Mouse (Mus musculus) olfactory bulb, adult 2 months (tissue): ENCODE data around the gene Crim1. TPM values are rescaled to one million over a fixed set of nuclear protein-coding genes. Genes with fewer than 3 reads are reported as not detected.

Experiments
- H3K27ac ChIP-seq: fragments of 200-500 bp; 2 replicates; pipeline ENCODE4 v1.5.1; 2012; ENCODE audit warnings: low read depth, low read length; ENCODE audit not compliant: insufficient read depth
- H3K4me1 ChIP-seq: fragments of 200-500 bp; 2 replicates; pipeline ENCODE4 v1.6.1; 2012; ENCODE audit warnings: low read length; ENCODE audit not compliant: control insufficient read depth, insufficient read depth
- H3K4me3 ChIP-seq: fragments of 200-500 bp; 2 replicates; pipeline ENCODE4 v1.5.1; 2012; ENCODE audit warnings: mild to moderate bottlenecking, low read depth, low read length, moderate library complexity; ENCODE audit not compliant: insufficient read depth
- CTCF ChIP-seq: fragments of 200-500 bp; IDR thresholded peaks from 2 replicates; pipeline ENCODE4 v1.5.1; 2012; ENCODE audit warnings: low read depth, mild to moderate bottlenecking, low read length, moderate library complexity; ENCODE audit not compliant: insufficient read depth
- POLR2A ChIP-seq: fragments of 200-500 bp; IDR thresholded peaks from 2 replicates; pipeline ENCODE4 v1.6.1; 2012; ENCODE audit warnings: mild to moderate bottlenecking, low read depth, low read length, moderate library complexity; ENCODE audit not compliant: insufficient read depth
- WGBS: fragments of 180-500 bp; shearing (Covaris S2); methylation state at CpG from one replicate; pipeline ENCODE4 v1.1.7; 2018; 5-methylcytosine and 5-hydroxymethylcytosine counted together
- polyA plus RNA-seq: library from polyadenylated mRNA; stranded (reverse); fragments of >200 nt; gene quantifications from 2 replicates; pipeline ENCODE4 v1.2.4, GENCODE M21; 2012; ENCODE audit warnings: low replicate concordance; ENCODE audit not compliant: missing spikeins, insufficient read depth, insufficient read length

The Crim1 gene
- polyA plus RNA-seq, 1 experiment, result not detected

GRCm38 (mm10) chr17:78318810-78319209 is 118.8 kb downstream of the Crim1 start:
- Histone ChIP-seq H3K27ac (no peak overlapping the region), H3K4me3 (no peak overlapping the region), H3K4me1 (peaks cover 3% of the 10 kb centered on the region)
- WGBS, result 94% methylated on average over 3 of the region's 3 CpGs
- TF ChIP-seq CTCF, result no peak
- no peak for TF ChIP-seq POLR2A

DNA sequence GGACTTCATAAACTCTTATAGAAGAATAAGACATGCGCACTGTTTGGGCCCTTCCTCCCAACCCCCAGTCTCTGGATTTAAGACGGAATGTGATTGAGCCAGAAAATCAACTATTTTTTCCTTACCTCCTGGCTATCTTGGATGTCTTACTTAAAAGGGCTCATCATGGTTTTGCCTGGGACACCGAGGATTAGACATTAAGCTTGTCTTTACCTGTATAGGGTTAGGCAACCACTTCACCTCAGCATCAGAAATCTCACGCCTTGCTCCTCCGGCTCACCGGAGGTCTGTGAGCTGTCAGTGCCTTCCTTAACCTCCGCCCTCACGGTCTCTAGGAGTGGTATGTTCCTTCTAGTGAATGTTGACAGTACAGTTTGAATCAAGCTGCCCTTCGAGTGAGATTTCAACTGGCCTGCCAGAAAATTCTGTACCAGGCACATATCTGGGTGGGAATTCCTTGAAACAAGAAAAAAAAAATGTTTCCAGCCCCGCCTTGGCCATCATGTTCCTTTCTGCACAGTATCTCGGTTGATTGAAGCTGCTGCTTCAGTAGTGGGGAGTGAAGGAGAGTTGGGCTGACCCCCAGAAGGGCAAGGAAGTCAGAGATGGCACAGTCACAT is 121.3 kb downstream of the Crim1 start:
- 94% methylated on average over 11 of the region's 11 CpGs for WGBS
- no peak for TF ChIP-seq CTCF
- no peak for TF ChIP-seq POLR2A
- H3K4me1 ChIP-seq, result peaks cover 3% of the 10 kb centered on the region
- no peak overlapping the region for H3K4me3 ChIP-seq
- H3K27ac ChIP-seq, result no peak overlapping the region

DNA sequence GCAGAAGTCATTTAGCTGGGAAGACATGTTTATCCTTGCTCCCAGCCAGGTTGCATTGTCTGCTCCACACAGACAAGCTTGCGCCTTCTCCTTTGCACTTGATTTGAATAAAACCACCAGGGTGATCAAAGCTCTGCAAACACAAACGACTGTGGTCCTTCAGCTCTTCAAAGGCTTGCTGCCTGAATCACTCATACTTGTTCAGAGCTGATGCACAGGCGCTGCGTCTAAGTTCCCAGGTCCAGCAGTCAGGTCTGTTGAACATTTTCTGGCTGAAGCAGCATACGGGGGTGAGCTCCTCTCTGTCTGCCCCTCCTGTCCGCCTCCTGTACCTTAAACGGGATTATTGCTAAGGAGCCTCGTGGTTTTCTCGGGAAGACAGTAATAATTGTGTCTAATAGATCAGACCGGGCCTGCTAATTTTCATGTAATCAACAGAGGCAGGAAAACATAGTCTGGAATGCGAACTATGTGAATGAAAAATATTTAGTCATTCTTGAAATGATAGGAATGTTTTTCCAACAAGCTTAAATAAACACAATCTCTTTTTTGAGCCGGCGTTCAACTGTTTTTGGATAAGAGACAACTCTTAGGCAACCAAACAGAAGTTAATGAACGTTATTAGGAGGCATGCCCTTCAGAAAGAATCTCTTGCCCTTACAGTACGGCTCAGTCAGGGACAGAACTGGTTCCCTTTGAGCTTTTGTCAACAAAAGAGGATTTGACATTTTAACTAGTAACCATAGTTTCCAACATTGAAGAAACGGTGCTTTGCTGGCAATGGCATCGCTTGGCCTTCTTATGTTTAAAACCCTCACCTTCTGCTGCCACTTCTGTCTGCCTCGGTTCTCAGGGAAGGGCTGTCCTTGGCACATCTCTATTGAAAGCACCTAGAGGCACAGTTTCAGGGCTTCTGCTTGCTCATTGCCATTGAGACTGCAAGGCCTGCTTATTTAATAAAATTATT is 122.6 kb downstream of the Crim1 start:
- WGBS, result 43% methylated on average over 18 of the region's 18 CpGs

DNA sequence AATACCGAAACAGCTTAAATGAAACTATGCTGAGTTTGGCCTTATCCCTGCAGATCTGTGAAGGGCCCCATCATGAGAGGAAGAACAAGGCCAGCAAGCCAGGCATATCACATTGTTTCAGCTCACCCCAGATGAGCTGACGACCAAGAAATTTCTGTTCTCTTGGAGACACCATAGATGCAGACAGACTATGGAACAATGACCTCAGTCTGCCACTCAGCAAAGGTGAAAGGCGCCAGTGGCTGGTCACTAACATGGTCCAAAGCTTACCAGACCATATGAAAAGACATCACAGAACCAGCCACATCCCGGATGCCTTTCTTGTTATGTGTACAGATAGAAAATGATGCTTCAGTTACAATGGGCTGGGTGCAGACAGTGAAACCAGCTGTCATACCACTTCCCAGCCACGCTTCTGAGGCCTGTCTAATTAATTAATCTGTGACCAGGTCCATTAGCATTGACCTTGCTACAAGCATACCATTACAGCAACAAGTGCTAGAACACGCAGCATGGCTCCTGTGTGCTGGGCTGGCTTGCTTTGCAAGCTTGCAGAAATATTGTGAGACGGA is 125.8 kb downstream of the Crim1 start:
- Histone ChIP-seq H3K4me3 (no peak overlapping the region), H3K27ac (no peak overlapping the region), H3K4me1 (peaks cover 3% of the 10 kb centered on the region)
- WGBS, result 92% methylated on average over 7 of the region's 7 CpGs
- TF ChIP-seq CTCF, result no peak
- TF ChIP-seq POLR2A, result no peak

More for the DNA sequence above, 122.6 kb downstream of the Crim1 start:
- TF ChIP-seq CTCF, result no peak
- no peak for TF ChIP-seq POLR2A
- Histone ChIP-seq H3K4me3 (no peak overlapping the region), H3K27ac (no peak overlapping the region), H3K4me1 (peaks cover 3% of the 10 kb centered on the region)

- WGBS, result 85% methylated on average over 2 of the region's 2 CpGs
- H3K27ac ChIP-seq, result no peak overlapping the region
- TF ChIP-seq CTCF (no peak), POLR2A (no peak)
Observed at GRCm38 (mm10) chr17:78326381-78326780, 126.3 kb downstream of the Crim1 start.

DNA sequence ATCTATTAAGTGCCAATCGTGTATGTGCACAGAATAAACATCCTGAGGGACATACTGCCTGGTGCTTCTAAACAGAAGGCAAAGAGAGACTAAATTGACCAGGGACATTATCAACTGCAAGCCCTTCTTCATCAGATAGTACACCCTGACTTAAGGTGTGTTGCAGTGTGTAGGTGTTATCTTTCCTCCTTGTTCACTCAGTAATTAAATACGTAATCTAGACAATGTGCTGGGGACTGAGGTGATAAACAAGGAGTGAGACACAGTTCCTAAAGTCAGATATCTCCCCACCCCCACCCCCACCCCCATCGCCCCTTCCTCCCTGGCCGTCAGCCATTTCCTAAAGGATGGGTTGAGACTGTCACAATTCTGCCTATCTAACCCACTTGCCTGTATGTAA is 127.1 kb downstream of the Crim1 start:
- TF ChIP-seq POLR2A, result no peak
- TF ChIP-seq CTCF, result no peak
- peaks cover 3% of the 10 kb centered on the region for H3K4me1 ChIP-seq
- H3K4me3 ChIP-seq, result no peak overlapping the region
- WGBS, result 90% methylated on average over 4 of the region's 4 CpGs
- H3K27ac ChIP-seq, result no peak overlapping the region

More at GRCm38 (mm10) chr17:78326381-78326780, 126.3 kb downstream of the Crim1 start:
- H3K4me3 ChIP-seq, result no peak overlapping the region
- H3K4me1 ChIP-seq, result peaks cover 3% of the 10 kb centered on the region

GRCm38 (mm10) chr17:78328287-78328686 is 128.2 kb downstream of the Crim1 start:
- Histone ChIP-seq H3K27ac (no peak overlapping the region), H3K4me1 (no peaks in the 10 kb centered on the region), H3K4me3 (no peak overlapping the region)
- no peak for TF ChIP-seq CTCF
- TF ChIP-seq POLR2A, result no peak
- WGBS, result 90% methylated on average over 3 of the region's 3 CpGs

DNA sequence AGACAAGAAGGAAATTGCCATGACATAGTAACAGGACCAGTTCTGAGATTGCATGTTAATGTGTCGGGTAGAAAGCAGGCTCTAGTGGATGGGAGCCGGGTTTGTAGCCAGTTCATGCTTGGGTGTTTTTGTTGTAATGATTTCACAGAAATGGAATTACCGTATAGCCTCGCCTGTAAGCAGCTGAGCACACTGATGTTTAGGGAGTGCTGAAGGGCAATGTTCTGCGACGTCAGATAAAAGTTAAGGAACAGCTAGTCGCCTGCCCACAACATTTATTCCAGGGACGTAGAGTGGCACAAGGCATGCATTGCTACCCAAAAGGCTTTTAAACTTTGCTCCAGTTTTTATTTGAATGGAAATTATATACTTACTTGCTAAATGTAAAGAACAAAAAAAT is 131.4 kb downstream of the Crim1 start:
- no peaks in the 10 kb centered on the region for H3K4me1 ChIP-seq
- H3K27ac ChIP-seq, result no peak overlapping the region
- TF ChIP-seq POLR2A (no peak), CTCF (no peak)
- WGBS, result 90% methylated on average over 8 of the region's 8 CpGs
- H3K4me3 ChIP-seq, result no peak overlapping the region

- TF ChIP-seq CTCF (no peak), POLR2A (no peak)
- Histone ChIP-seq H3K27ac (no peak overlapping the region), H3K4me3 (no peak overlapping the region), H3K4me1 (no peaks in the 10 kb centered on the region)
- WGBS, result 96% methylated on average over 10 of the region's 10 CpGs
Observed at GRCm38 (mm10) chr17:78333275-78333674, 133.2 kb downstream of the Crim1 start.
